Mouse (Mus musculus) thymus, adult 18-20 months (tissue): ENCODE results near the gene 4930451I11Rik.

ENCODE experiments used
- DNase-seq, 2 experiments: peaks; one replicate each; pipeline ENCODE4 v3.0.0; 2022; ENCODE audit warnings: mixed read lengths in 2 of 2

The 4930451I11Rik gene

GRCm38 (mm10) chr7:126831539-126831938, at the start of gene 4930451I11Rik:
Gene 4930451I11Rik, minus strand, starts transcription at chr7:126831639.
- no peak for DNase-seq

GRCm38 (mm10) chr7:126881040-126881439, 49.6 kb upstream of the 4930451I11Rik start:
- no peak for DNase-seq

- DNase-seq: no peak
Measured at GRCm38 (mm10) chr7:126877239-126877638, 45.8 kb upstream of the 4930451I11Rik start.

- no peak for DNase-seq
Measured at GRCm38 (mm10) chr7:126870520-126870891, 39.1 kb upstream of the 4930451I11Rik start.

GRCm38 (mm10) chr7:126869780-126870519, 38.5 kb upstream of the 4930451I11Rik start:
- no peak for DNase-seq

- no peak for DNase-seq
Measured at GRCm38 (mm10) chr7:126868003-126868402, 36.6 kb upstream of the 4930451I11Rik start.

GRCm38 (mm10) chr7:126867534-126867933, 36.1 kb upstream of the 4930451I11Rik start:
- DNase-seq: no peak

- no peak for DNase-seq
Measured at GRCm38 (mm10) chr7:126863791-126864190, 32.4 kb upstream of the 4930451I11Rik start.

GRCm38 (mm10) chr7:126862147-126862784, 30.8 kb upstream of the 4930451I11Rik start, which contains the start of gene Ino80e:
Gene Ino80e, minus strand, starts transcription at chr7:126862377.
- DNase-seq: peak; percentile 84 to 88

GRCm38 (mm10) chr7:126861429-126862130, 30.1 kb upstream of the 4930451I11Rik start, which contains the start of gene Hirip3:
Gene Hirip3, plus strand, starts transcription at chr7:126861972.
- peak; percentile 88 to 94 for DNase-seq

GRCm38 (mm10) chr7:126860987-126861386, 29.5 kb upstream of the 4930451I11Rik start:
- DNase-seq: no peak

GRCm38 (mm10) chr7:126856741-126857420, 25.4 kb upstream of the 4930451I11Rik start:
- peak; percentile 44 to 57 for DNase-seq

- DNase-seq: no peak
Measured at GRCm38 (mm10) chr7:126855641-126856040, 24.2 kb upstream of the 4930451I11Rik start.

GRCm38 (mm10) chr7:126853454-126853853, 22.0 kb upstream of the 4930451I11Rik start:
- no peak for DNase-seq

- DNase-seq: no peak
Measured at GRCm38 (mm10) chr7:126851192-126851591, 19.8 kb upstream of the 4930451I11Rik start.

- no peak for DNase-seq
Measured at GRCm38 (mm10) chr7:126850161-126850560, 18.7 kb upstream of the 4930451I11Rik start.

GRCm38 (mm10) chr7:126848794-126849193, 17.4 kb upstream of the 4930451I11Rik start:
- no peak for DNase-seq

- DNase-seq: no peak
Measured at GRCm38 (mm10) chr7:126847421-126848398, 16.3 kb upstream of the 4930451I11Rik start.

- DNase-seq: no peak
Measured at GRCm38 (mm10) chr7:126847116-126847420, 15.6 kb upstream of the 4930451I11Rik start, which contains the start of gene Doc2a. Gene Doc2a, plus strand, starts transcription at chr7:126847416.

- DNase-seq: no peak
Measured at GRCm38 (mm10) chr7:126845516-126845915, 14.1 kb upstream of the 4930451I11Rik start.

- DNase-seq: no peak
Measured at GRCm38 (mm10) chr7:126843276-126843675, 11.8 kb upstream of the 4930451I11Rik start.

GRCm38 (mm10) chr7:126833294-126833693, 1.9 kb upstream of the 4930451I11Rik start:
- no peak for DNase-seq
